Mouse (Mus musculus): ENCODE data around the gene Fbll1. TPM values are rescaled to one million over a fixed set of nuclear protein-coding genes. Genes with fewer than 3 reads are reported as not detected.

The Fbll1 gene
- total RNA-seq, 2 experiments from 2014 or later: 51.9 to 53.1 TPM

GRCm38 (mm10) chr11:35784537-35784936 is 14.1 kb downstream of the Fbll1 start:
- no peak for DNase-seq
- intact Hi-C loops (cut with DNase I): no loop called here

GRCm38 (mm10) chr11:35784002-35784401 is 14.7 kb downstream of the Fbll1 start:
- intact Hi-C loops (cut with DNase I): no loop called here
- DNase-seq: no peak

- intact Hi-C loops (cut with DNase I): no loop called here
- no peak for DNase-seq
These were observed 15.6 kb downstream of the Fbll1 start for GRCm38 (mm10) chr11:35783038-35783437.

GRCm38 (mm10) chr11:35782444-35782843 is 16.2 kb downstream of the Fbll1 start:
- intact Hi-C loops (cut with DNase I): no loop called here
- no peak for DNase-seq

- intact Hi-C loops (cut with DNase I): no loop called here
These were observed 18.3 kb downstream of the Fbll1 start for GRCm38 (mm10) chr11:35780336-35780735.

GRCm38 (mm10) chr11:35776452-35776851 is 22.2 kb downstream of the Fbll1 start:
- DNase-seq: no peak
- intact Hi-C loops (cut with DNase I): no loop called here

More at GRCm38 (mm10) chr11:35780336-35780735, 18.3 kb downstream of the Fbll1 start:
- no peak for DNase-seq

GRCm38 (mm10) chr11:35775606-35776005 is 23.1 kb downstream of the Fbll1 start:
- intact Hi-C loops (cut with DNase I): no loop called here
- no peak for DNase-seq

- DNase-seq: no peak
- intact Hi-C loops (cut with DNase I): no loop called here
These were observed 27.8 kb downstream of the Fbll1 start for GRCm38 (mm10) chr11:35770741-35771504.

GRCm38 (mm10) chr11:35769746-35770437 is 28.8 kb downstream of the Fbll1 start:
- intact Hi-C loops (cut with DNase I): no loop called here
- peak; percentile 80 for DNase-seq

- intact Hi-C loops (cut with DNase I): no loop called here
- DNase-seq: peak; percentile 99
These were observed 29.4 kb downstream of the Fbll1 start, which contains the start of gene Pank3 for GRCm38 (mm10) chr11:35769188-35769745. Pank3 (plus strand) TSS chr11:35769484.

- intact Hi-C loops (cut with DNase I): no loop called here
- DNase-seq: no peak
These were observed 31.8 kb downstream of the Fbll1 start for GRCm38 (mm10) chr11:35766845-35767244.

GRCm38 (mm10) chr11:35760627-35761003 is 38.1 kb downstream of the Fbll1 start:
- intact Hi-C loops (cut with DNase I): no loop called here
- DNase-seq: no peak

- no peak for DNase-seq
- intact Hi-C loops (cut with DNase I): no loop called here
These were observed 38.6 kb downstream of the Fbll1 start for GRCm38 (mm10) chr11:35760001-35760626.

GRCm38 (mm10) chr11:35756411-35757303 is 42.0 kb downstream of the Fbll1 start:
- no peak for DNase-seq
- intact Hi-C loops (cut with DNase I): no loop called here

GRCm38 (mm10) chr11:35755546-35755945 is 43.1 kb downstream of the Fbll1 start:
- intact Hi-C loops (cut with DNase I): no loop called here
- no peak for DNase-seq

GRCm38 (mm10) chr11:35754906-35755418 is 43.7 kb downstream of the Fbll1 start:
- intact Hi-C loops (cut with DNase I): no loop called here
- DNase-seq: no peak

- DNase-seq: no peak
- intact Hi-C loops (cut with DNase I): no loop called here
These were observed 48.1 kb downstream of the Fbll1 start for GRCm38 (mm10) chr11:35750578-35750977.

All from left cerebral cortex, postnatal 4 days (tissue).